Mouse (Mus musculus) small intestine, adult 2 months (tissue): ENCODE measurements around the gene Stil. TPM values are rescaled to one million over a fixed set of nuclear protein-coding genes. Genes with fewer than 3 reads are reported as not detected.

ENCODE experiments used
- H3K27ac ChIP-seq: fragments of 200-500 bp; 2 replicates; pipeline ENCODE4 v1.5.1; 2012; ENCODE audit warnings: low read depth, low read length, control low read depth, inconsistent platforms; ENCODE audit not compliant: insufficient read depth
- H3K27me3 ChIP-seq: fragments of 200-500 bp; 2 replicates; pipeline ENCODE4 v1.6.1; 2012; ENCODE audit warnings: mild to moderate bottlenecking, moderate library complexity, low read length, inconsistent platforms; ENCODE audit not compliant: control insufficient read depth, insufficient read depth
- H3K36me3 ChIP-seq: fragments of 200-500 bp; 2 replicates; pipeline ENCODE4 v1.6.1; 2012; ENCODE audit warnings: mild to moderate bottlenecking, low read length, control low read depth, inconsistent platforms; ENCODE audit not compliant: control insufficient read depth, insufficient read depth
- H3K4me1 ChIP-seq: fragments of 200-500 bp; 2 replicates; pipeline ENCODE4 v1.6.1; 2012; ENCODE audit warnings: low read length, inconsistent platforms, mixed read lengths; ENCODE audit not compliant: control insufficient read depth, insufficient read depth, insufficient read length
- H3K4me3 ChIP-seq: fragments of 200-500 bp; 2 replicates; pipeline ENCODE4 v1.5.1; 2012; ENCODE audit warnings: low read depth, mild to moderate bottlenecking, control low read depth, inconsistent platforms, low read length, moderate library complexity
- CTCF ChIP-seq: fragments of 200-500 bp; IDR thresholded peaks from 2 replicates; pipeline ENCODE4 v1.5.1; 2012; ENCODE audit warnings: low read depth, mild to moderate bottlenecking, control low read depth, inconsistent platforms, low read length, moderate library complexity, mixed read lengths; ENCODE audit not compliant: insufficient replicate concordance, insufficient read length; ENCODE audit errors: extremely low read depth
- POLR2A ChIP-seq: fragments of 200-500 bp; IDR thresholded peaks from 2 replicates; pipeline ENCODE4 v1.6.1; 2012; ENCODE audit warnings: low read depth, mild to moderate bottlenecking, control low read depth, inconsistent platforms, low read length, moderate library complexity
- WGBS: fragments of 180-500 bp; shearing (Covaris S2); methylation state at CpG from one replicate; pipeline ENCODE4 v1.1.7; 2018; 5-methylcytosine and 5-hydroxymethylcytosine counted together
- polyA plus RNA-seq: library from polyadenylated mRNA; depleted of rRNA; stranded (reverse); fragments of >200 nt; gene quantifications from 2 replicates; pipeline ENCODE4 v1.2.3, GENCODE M21; 2012

The Stil gene
- polyA plus RNA-seq, 1 experiment: 0.98 TPM

GRCm38 (mm10) chr4:115057674-115058316 lies 57.8 kb downstream of the Stil start:
- TF ChIP-seq POLR2A (no peak), CTCF (no peak)
- Histone ChIP-seq H3K36me3 (no peaks in the 10 kb centered on the region), H3K27ac (no peak overlapping the region), H3K4me1 (peaks cover 7% of the 10 kb centered on the region), H3K27me3 (peaks cover 77% of the 10 kb centered on the region), H3K4me3 (peak overlapping the region; percentile 43)
- whole genome bisulfite sequencing: 4% methylated on average over 33 of the region's 33 CpGs

DNA sequence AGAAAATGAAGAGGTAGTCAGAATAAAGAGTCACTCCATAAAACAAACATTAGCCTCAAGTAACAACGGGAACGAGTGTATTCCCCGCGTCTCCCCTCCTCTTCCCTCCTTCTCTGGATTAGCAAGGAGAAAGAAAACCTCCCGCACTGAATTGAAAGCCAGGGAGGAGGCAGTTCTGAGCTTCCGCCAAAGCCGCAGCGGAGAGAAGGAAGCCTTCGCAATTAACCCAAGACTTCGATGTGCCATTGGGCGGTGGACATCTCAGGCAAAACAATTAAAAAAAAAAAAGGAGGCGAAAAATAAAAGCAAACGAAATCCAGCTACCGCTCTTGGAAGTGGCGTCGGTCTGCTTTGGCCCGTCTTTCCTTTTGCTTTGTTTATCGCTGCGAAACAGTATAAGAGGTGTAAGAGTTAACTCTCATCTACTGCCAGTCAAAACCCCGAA lies 58.4 kb downstream of the Stil start:
- Histone ChIP-seq H3K4me3 (peak overlapping the region; percentile 16; the same call in 1 of the 2 replicates), H3K36me3 (no peaks in the 10 kb centered on the region), H3K27me3 (peaks cover 81% of the 10 kb centered on the region), H3K4me1 (peaks cover 12% of the 10 kb centered on the region), H3K27ac (no peak overlapping the region)
- TF ChIP-seq POLR2A (no peak), CTCF (no peak)
- WGBS: 4% methylated on average over 20 of the region's 20 CpGs

DNA sequence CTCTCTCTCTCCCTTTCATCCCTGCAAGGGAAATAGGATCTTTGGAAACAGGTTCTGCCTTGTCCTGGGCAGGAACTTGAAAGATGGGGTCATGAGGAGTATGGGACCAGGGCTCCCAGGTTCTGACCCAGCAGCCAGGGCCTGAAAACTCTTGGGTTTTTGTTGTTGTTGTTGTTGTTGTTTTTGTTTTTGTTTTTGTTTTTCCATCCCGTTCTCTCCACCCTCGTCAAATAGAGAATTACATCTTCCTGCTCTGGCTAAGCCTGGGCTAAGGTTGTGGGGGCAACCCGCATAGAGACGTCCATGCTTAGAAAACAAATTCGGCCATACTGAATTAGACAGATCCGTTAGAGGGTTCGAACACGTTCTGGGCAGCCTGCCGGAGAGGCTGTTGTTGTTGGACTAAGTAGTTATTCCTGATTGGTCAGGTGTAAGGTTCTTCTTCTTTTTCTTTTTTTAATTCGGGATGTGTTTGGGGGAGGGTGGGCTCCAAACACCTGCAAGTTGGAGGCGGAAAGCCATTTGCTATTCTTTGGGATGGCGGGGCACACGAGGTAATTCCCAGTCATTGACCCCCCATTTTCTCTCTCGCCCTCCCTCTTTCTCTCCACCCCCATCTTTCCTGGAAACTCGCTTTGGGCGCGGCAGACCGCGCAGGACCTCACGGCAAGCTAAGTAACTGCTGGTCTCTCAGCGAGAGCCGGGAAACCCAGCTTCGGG lies 59.1 kb downstream of the Stil start:
- no peak overlapping the region for H3K27ac ChIP-seq
- H3K36me3 ChIP-seq: no peaks in the 10 kb centered on the region
- WGBS: 15% methylated on average over 23 of the region's 23 CpGs
- peaks cover 85% of the 10 kb centered on the region for H3K27me3 ChIP-seq
- H3K4me3 ChIP-seq: peak overlapping the region; percentile 40
- peaks cover 13% of the 10 kb centered on the region for H3K4me1 ChIP-seq
- no peak for TF ChIP-seq POLR2A
- TF ChIP-seq CTCF: no peak

DNA sequence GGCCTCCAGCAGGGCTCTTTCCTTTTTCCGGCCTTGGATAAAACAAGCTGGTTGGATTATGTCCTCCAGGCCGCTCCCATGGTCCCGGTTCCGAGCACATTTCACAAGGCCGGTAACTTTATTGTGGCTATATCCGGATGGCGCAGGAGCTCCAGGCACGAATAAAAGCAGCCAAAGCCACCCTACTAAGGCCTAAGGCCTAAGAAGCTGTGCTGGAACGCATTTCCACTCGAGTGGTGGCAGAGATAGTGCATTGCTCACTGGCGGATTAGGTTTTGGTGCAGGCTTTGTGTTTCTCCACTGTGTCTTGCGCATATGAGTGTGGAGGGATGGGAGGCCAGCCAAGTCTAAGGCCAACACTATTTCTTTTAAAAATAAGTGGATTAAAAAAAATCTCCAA lies 59.9 kb downstream of the Stil start:
- Histone ChIP-seq H3K36me3 (no peaks in the 10 kb centered on the region), H3K27me3 (peaks cover 91% of the 10 kb centered on the region), H3K27ac (no peak overlapping the region), H3K4me1 (peaks cover 13% of the 10 kb centered on the region), H3K4me3 (peak overlapping the region; percentile 5; the same call in 1 of the 2 replicates)
- 39% methylated on average over 12 of the region's 12 CpGs for WGBS
- no peak for TF ChIP-seq POLR2A
- TF ChIP-seq CTCF: no peak

DNA sequence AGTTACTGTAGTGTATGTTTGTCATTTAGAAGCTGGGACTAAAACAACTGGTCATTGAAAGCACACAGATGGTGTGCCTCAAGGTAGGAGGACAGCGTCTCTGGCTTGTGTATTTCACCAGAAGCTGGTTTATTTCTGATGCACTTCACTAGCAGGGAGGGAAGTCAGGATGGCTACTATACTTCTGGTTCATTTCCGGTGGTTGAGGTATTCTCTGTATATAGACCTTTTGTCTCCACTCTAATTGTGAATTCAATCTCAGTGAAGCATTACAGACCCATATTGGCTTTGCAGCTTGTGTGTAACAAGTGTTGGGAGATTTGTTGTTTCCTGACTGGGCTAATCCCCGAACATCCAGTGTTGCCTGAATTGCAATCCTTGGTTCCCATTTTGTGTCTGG lies 60.8 kb downstream of the Stil start:
- Histone ChIP-seq H3K36me3 (no peaks in the 10 kb centered on the region), H3K4me1 (peaks cover 13% of the 10 kb centered on the region), H3K27me3 (peaks cover 87% of the 10 kb centered on the region), H3K27ac (no peak overlapping the region), H3K4me3 (no peak overlapping the region)
- TF ChIP-seq CTCF (no peak), POLR2A (no peak)
- WGBS: 37% methylated on average over 3 of the region's 3 CpGs

GRCm38 (mm10) chr4:115062540-115062874 lies 62.5 kb downstream of the Stil start:
- Histone ChIP-seq H3K36me3 (no peaks in the 10 kb centered on the region), H3K4me3 (peak overlapping the region; percentile 51), H3K4me1 (peaks cover 6% of the 10 kb centered on the region; the same call in 1 of the 2 replicates), H3K27ac (no peak overlapping the region), H3K27me3 (peaks cover 80% of the 10 kb centered on the region)
- TF ChIP-seq POLR2A (no peak), CTCF (no peak)
- WGBS: 4% methylated on average over 9 of the region's 9 CpGs

DNA sequence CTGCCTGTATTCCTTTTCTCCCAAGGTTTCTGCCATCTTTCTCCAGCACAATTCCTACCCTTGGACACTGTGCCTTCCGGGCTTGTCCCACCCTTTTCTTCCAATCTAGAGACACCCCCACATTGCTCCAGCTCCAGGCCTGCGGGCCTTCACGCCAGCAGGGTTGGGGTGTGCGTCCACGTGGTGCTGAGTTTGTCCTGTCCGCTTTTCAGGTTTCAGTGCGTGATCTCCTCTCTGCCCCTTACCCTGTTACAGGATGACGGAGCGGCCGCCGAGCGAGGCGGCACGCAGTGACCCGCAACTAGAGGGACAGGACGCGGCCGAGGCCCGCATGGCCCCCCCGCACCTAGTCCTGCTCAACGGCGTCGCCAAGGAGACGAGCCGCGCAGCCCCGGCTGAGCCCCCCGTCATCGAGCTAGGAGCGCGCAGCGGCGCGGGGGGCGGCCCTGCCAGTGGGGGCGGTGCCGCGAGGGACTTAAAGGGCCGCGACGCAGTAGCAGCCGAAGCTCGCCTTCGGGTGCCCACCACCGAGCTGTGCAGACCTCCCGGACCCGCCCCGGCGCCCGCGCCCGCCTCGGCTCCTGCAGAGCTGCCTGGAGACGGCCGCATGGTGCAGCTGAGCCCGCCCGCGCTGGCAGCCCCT lies 63.0 kb downstream of the Stil start:
- Histone ChIP-seq H3K4me1 (peaks cover 6% of the 10 kb centered on the region; the same call in 1 of the 2 replicates), H3K27me3 (peaks cover 76% of the 10 kb centered on the region), H3K27ac (no peak overlapping the region), H3K4me3 (peak overlapping the region; percentile 51), H3K36me3 (no peaks in the 10 kb centered on the region)
- under 1% methylated on average over 58 of the region's 58 CpGs for WGBS
- TF ChIP-seq CTCF (no peak), POLR2A (no peak)
